Mouse (Mus musculus): ENCODE results near the gene Trem2.

DNA sequence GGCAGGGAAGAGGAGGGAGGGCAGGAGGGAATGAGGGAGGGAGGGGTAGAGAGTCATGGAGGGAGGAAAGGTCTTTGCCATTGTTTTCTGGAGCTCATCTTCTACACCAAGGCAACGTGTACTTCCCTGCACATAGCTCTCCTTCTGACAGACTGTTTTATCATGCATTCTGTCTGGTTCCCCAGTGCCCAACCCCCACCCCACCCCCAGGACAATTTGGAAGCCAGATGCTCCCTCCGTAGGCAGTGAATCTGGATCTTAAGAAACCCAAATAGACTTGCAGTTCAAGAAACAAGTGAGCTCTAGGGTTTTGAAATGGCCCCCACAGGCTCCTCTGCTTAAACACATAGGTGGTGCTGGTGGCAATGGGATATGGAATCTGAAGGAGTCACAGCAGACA is 11.7 kb downstream of the Trem2 start:
- TF ChIP-seq CTCF (IDR thresholded peaks at IDR 0.05; ENCODE audit: low read depth, low read length) (no peak), POLR2A (IDR thresholded peaks at IDR 0.05; ENCODE audit: extremely low read depth, insufficient read depth, low read length) (no peak)
